Mouse (Mus musculus): ENCODE measurements around the gene Sirt3. TPM values are rescaled to one million over a fixed set of nuclear protein-coding genes. Genes with fewer than 3 reads are reported as not detected.

Gene Sirt3
- polyA plus RNA-seq, 1 experiment from 2014 or later, result 40.7 TPM

- H3K36me3 ChIP-seq, result peaks cover 10% of the 10 kb centered on the region
- H3K4me1 ChIP-seq, result peaks cover 10% of the 10 kb centered on the region; the same call in 1 of the 2 replicates
- H3K27ac ChIP-seq (replicated peaks), result no peak overlapping the region
- no peaks in the 10 kb centered on the region for H3K9me3 ChIP-seq
- no peak overlapping the region for H3K4me3 ChIP-seq
- H3K9ac ChIP-seq, result no peak overlapping the region
- ATAC-seq (ENCODE audit: extremely low read depth, insufficient number of reproducible peaks, low FRiP score, low TSS enrichment), result no peak
- WGBS, result 78% methylated on average over 10 of the region's 10 CpGs
- no peak overlapping the region for H3K4me2 ChIP-seq
- peaks cover 54% of the 10 kb centered on the region for H3K27me3 ChIP-seq (replicated peaks)
Measured at GRCm38 (mm10) chr7:140846676-140847075, 35.4 kb downstream of the Sirt3 start.

- H3K4me2 ChIP-seq, result no peak overlapping the region
- no peak overlapping the region for H3K9ac ChIP-seq
- no peak overlapping the region for H3K27ac ChIP-seq (replicated peaks)
- H3K36me3 ChIP-seq, result peaks cover under 1% of the 10 kb centered on the region; the same call in 1 of the 2 replicates
- peaks cover 64% of the 10 kb centered on the region for H3K27me3 ChIP-seq (replicated peaks)
- no peak for ATAC-seq (ENCODE audit: extremely low read depth, insufficient number of reproducible peaks, low FRiP score, low TSS enrichment)
- H3K9me3 ChIP-seq, result no peaks in the 10 kb centered on the region
- WGBS, result 57% methylated on average over 4 of the region's 4 CpGs
- H3K4me1 ChIP-seq, result peaks cover 10% of the 10 kb centered on the region; the same call in 1 of the 2 replicates
- no peak overlapping the region for H3K4me3 ChIP-seq
Measured at GRCm38 (mm10) chr7:140845683-140846082, 36.4 kb downstream of the Sirt3 start.

- no peaks in the 10 kb centered on the region for H3K9me3 ChIP-seq
- H3K4me3 ChIP-seq, result no peak within 1 kb of the TSS
- H3K4me2 ChIP-seq, result no peak within 1 kb of the TSS
- no peak within 1 kb of the TSS for H3K27ac ChIP-seq (replicated peaks)
- no peak within 1 kb of the TSS for H3K9ac ChIP-seq
- 25% methylated on average over 14 of the region's 14 CpGs for WGBS
- peaks cover 10% of the 10 kb centered on the region; the same call in 1 of the 2 replicates for H3K4me1 ChIP-seq
- ATAC-seq (ENCODE audit: extremely low read depth, insufficient number of reproducible peaks, low FRiP score, low TSS enrichment), result no peak; the same call in 1 of the 2 replicates
- H3K27me3 ChIP-seq (replicated peaks), result peaks cover 70% of the 10 kb centered on the region
- no peaks in the 10 kb centered on the region for H3K36me3 ChIP-seq
Measured at GRCm38 (mm10) chr7:140844905-140845665, 37.0 kb downstream of the Sirt3 start, which contains the start of gene Scgb1c1. Gene Scgb1c1, plus strand, starts transcription at chr7:140845547.

- peaks cover 10% of the 10 kb centered on the region; the same call in 1 of the 2 replicates for H3K4me1 ChIP-seq
- no peak overlapping the region for H3K9ac ChIP-seq
- H3K9me3 ChIP-seq, result no peaks in the 10 kb centered on the region
- WGBS, result 61% methylated on average over 7 of the region's 7 CpGs
- no peak overlapping the region for H3K27ac ChIP-seq (replicated peaks)
- H3K36me3 ChIP-seq, result no peaks in the 10 kb centered on the region
- H3K4me3 ChIP-seq, result no peak overlapping the region
- H3K4me2 ChIP-seq, result no peak overlapping the region
- no peak for ATAC-seq (ENCODE audit: extremely low read depth, insufficient number of reproducible peaks, low FRiP score, low TSS enrichment)
- peaks cover 83% of the 10 kb centered on the region for H3K27me3 ChIP-seq (replicated peaks)
Measured at GRCm38 (mm10) chr7:140843806-140844205, 38.3 kb downstream of the Sirt3 start.

GRCm38 (mm10) chr7:140840750-140841735 lies 41.1 kb downstream of the Sirt3 start:
- 30% methylated on average over 19 of the region's 19 CpGs for WGBS
- Histone ChIP-seq H3K36me3 (no peaks in the 10 kb centered on the region), H3K4me1 (no peaks in the 10 kb centered on the region), H3K9ac (no peak overlapping the region), H3K27ac (replicated peaks) (no peak overlapping the region), H3K27me3 (replicated peaks) (peaks cover 92% of the 10 kb centered on the region), H3K4me3 (no peak overlapping the region), H3K9me3 (no peaks in the 10 kb centered on the region), H3K4me2 (no peak overlapping the region)
- ATAC-seq (ENCODE audit: extremely low read depth, insufficient number of reproducible peaks, low FRiP score, low TSS enrichment), result no peak

GRCm38 (mm10) chr7:140839556-140839955 lies 42.6 kb downstream of the Sirt3 start:
- H3K36me3 ChIP-seq, result no peaks in the 10 kb centered on the region
- no peak for ATAC-seq (ENCODE audit: extremely low read depth, insufficient number of reproducible peaks, low FRiP score, low TSS enrichment)
- H3K4me2 ChIP-seq, result no peak overlapping the region
- no peaks in the 10 kb centered on the region for H3K4me1 ChIP-seq
- 55% methylated on average over 5 of the region's 5 CpGs for WGBS
- no peak overlapping the region for H3K4me3 ChIP-seq
- no peak overlapping the region for H3K9ac ChIP-seq
- H3K27ac ChIP-seq (replicated peaks), result no peak overlapping the region
- peaks cover 93% of the 10 kb centered on the region for H3K27me3 ChIP-seq (replicated peaks)
- no peaks in the 10 kb centered on the region for H3K9me3 ChIP-seq

- Histone ChIP-seq H3K4me3 (no peak overlapping the region), H3K4me1 (no peaks in the 10 kb centered on the region), H3K4me2 (no peak overlapping the region), H3K36me3 (no peaks in the 10 kb centered on the region), H3K27ac (replicated peaks) (no peak overlapping the region), H3K9me3 (no peaks in the 10 kb centered on the region), H3K9ac (no peak overlapping the region), H3K27me3 (replicated peaks) (peaks cover 77% of the 10 kb centered on the region)
- ATAC-seq (ENCODE audit: extremely low read depth, insufficient number of reproducible peaks, low FRiP score, low TSS enrichment), result no peak
- WGBS, result 65% methylated on average over 9 of the region's 9 CpGs
Measured at GRCm38 (mm10) chr7:140836243-140837115, 45.6 kb downstream of the Sirt3 start.

GRCm38 (mm10) chr7:140835758-140836087 lies 46.4 kb downstream of the Sirt3 start:
- 59% methylated on average over 2 of the region's 2 CpGs for WGBS
- ATAC-seq (ENCODE audit: extremely low read depth, insufficient number of reproducible peaks, low FRiP score, low TSS enrichment), result no peak
- Histone ChIP-seq H3K36me3 (no peaks in the 10 kb centered on the region), H3K4me2 (no peak overlapping the region), H3K4me3 (no peak overlapping the region), H3K27ac (replicated peaks) (no peak overlapping the region), H3K4me1 (no peaks in the 10 kb centered on the region), H3K9me3 (no peaks in the 10 kb centered on the region), H3K27me3 (replicated peaks) (peaks cover 71% of the 10 kb centered on the region), H3K9ac (no peak overlapping the region)

GRCm38 (mm10) chr7:140834968-140835757 lies 46.9 kb downstream of the Sirt3 start, which contains the start of gene Urah:
Gene Urah, plus strand, starts transcription at chr7:140835018.
- Histone ChIP-seq H3K36me3 (no peaks in the 10 kb centered on the region), H3K9ac (no peak within 1 kb of the TSS), H3K4me2 (no peak within 1 kb of the TSS), H3K27me3 (replicated peaks) (peaks cover 68% of the 10 kb centered on the region), H3K4me3 (no peak within 1 kb of the TSS), H3K27ac (replicated peaks) (no peak within 1 kb of the TSS), H3K4me1 (no peaks in the 10 kb centered on the region), H3K9me3 (no peaks in the 10 kb centered on the region)
- 42% methylated on average over 20 of the region's 20 CpGs for WGBS
- no peak for ATAC-seq (ENCODE audit: extremely low read depth, insufficient number of reproducible peaks, low FRiP score, low TSS enrichment)

- Histone ChIP-seq H3K9ac (no peak overlapping the region), H3K9me3 (no peaks in the 10 kb centered on the region), H3K4me1 (no peaks in the 10 kb centered on the region), H3K4me3 (no peak overlapping the region), H3K27me3 (replicated peaks) (peaks cover 51% of the 10 kb centered on the region), H3K36me3 (no peaks in the 10 kb centered on the region), H3K27ac (replicated peaks) (no peak overlapping the region), H3K4me2 (no peak overlapping the region)
- no peak for ATAC-seq (ENCODE audit: extremely low read depth, insufficient number of reproducible peaks, low FRiP score, low TSS enrichment)
- 75% methylated on average over 4 of the region's 4 CpGs for WGBS
Measured at GRCm38 (mm10) chr7:140833341-140833740, 48.8 kb downstream of the Sirt3 start.

Measured in heart, embryonic 13.5 days (tissue).